Mouse (Mus musculus) forebrain, embryonic 16.5 days (tissue): ENCODE measurements around the gene Dglucy. TPM values are rescaled to one million over a fixed set of nuclear protein-coding genes. Genes with fewer than 3 reads are reported as not detected.
A peak's percentile ranks its signal among the peaks of the same experiment; 100 is the strongest.
"Not testable (repeated sequence)": the region's sequence is repeated elsewhere in the genome, so short reads cannot be mapped to it uniquely, and the experiment has no call there.

Experiments
- ATAC-seq: fragments of 200-750 bp; cut with Nextera tagmentation; 2 replicates; pipeline ENCODE4 v1.8.0; 2017; ENCODE audit warnings: mild to moderate bottlenecking, moderate library complexity
- H3K27ac ChIP-seq: fragments of 300-500 bp; sonication (generic); 2 replicates; pipeline ENCODE4 v1.5.1; 2014; ENCODE audit warnings: low read length, control low read depth
- H3K27me3 ChIP-seq: fragments of 300-500 bp; sonication (generic); replicated peaks from 2 replicates; pipeline ENCODE4 v1.6.1; 2014; ENCODE audit warnings: low read length; ENCODE audit not compliant: control insufficient read depth, insufficient read depth
- H3K36me3 ChIP-seq: fragments of 300-500 bp; sonication (generic); 2 replicates; pipeline ENCODE4 v1.6.1; 2014; ENCODE audit not compliant: control insufficient read depth, insufficient read depth
- H3K4me1 ChIP-seq: fragments of 300-500 bp; sonication (generic); replicated peaks from 2 replicates; pipeline ENCODE4 v1.6.1; 2014; ENCODE audit warnings: low read length; ENCODE audit not compliant: control insufficient read depth, insufficient read depth
- H3K4me2 ChIP-seq: fragments of 300-500 bp; sonication (generic); 2 replicates; pipeline ENCODE4 v1.6.1; 2014; ENCODE audit warnings: mild to moderate bottlenecking, low read length, control low read depth
- H3K4me3 ChIP-seq: fragments of 300-500 bp; sonication (generic); replicated peaks from 2 replicates; pipeline ENCODE4 v1.5.1; 2014; ENCODE audit warnings: mild to moderate bottlenecking, low read length, control low read depth
- H3K9ac ChIP-seq: fragments of 300-500 bp; sonication (generic); replicated peaks from 2 replicates; pipeline ENCODE4 v1.6.1; 2014; ENCODE audit warnings: low read depth, low read length, control low read depth
- H3K9me3 ChIP-seq: fragments of 300-500 bp; sonication (generic); 2 replicates; pipeline ENCODE4 v1.6.1; 2016; ENCODE audit warnings: low read length; ENCODE audit not compliant: control insufficient read depth
- WGBS: fragments of 180-500 bp; shearing (Covaris S2); extraction: QIAGEN DNeasy Blood & Tissue Kit; methylation state at CpG from one replicate; pipeline ENCODE4 v1.1.7; 2014; 5-methylcytosine and 5-hydroxymethylcytosine counted together
- polyA plus RNA-seq: library from polyadenylated mRNA; unstranded; fragments of >200 nt; fragmentation: Nextera tagmentation; extraction: Ambion mirVana; gene quantifications from 2 replicates; pipeline ENCODE4 v1.2.1, GENCODE M21; 2015

Gene Dglucy
- polyA plus RNA-seq, 1 experiment from 2014 or later: 3.3 TPM

DNA sequence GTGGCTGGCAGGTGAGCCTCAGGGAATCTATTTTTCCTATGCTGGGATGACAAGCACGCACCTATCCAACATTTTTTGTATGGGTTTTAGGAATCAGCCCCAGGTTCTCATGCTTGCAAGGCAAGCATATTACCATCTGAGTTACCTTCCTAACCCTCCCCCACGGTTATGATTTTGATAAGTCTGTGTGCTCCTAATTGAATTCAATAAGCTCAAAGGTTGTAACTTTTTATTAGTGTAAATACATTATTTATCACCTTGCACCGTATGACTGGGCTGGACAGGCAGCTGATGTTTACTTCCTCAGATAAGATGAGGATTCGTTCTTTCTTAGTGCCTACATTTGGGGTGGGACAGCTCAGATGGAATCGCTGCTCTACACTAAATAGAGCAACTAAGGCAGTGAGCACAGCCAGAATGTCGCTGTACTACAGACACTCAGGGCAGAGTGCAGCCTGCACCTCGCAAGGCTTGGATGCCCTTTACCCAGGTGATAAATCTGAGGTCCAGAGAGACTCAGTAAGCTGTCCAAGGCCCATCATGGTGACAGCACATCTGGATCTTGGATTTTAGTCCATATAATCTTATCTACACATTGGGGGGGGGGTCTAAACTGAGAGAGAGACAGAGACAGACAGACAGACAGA lies 16.7 kb downstream of the Dglucy start:
- no peaks in the 10 kb centered on the region for H3K9me3 ChIP-seq
- no peaks in the 10 kb centered on the region for H3K4me1 ChIP-seq
- no peak overlapping the region for H3K4me2 ChIP-seq
- no peaks in the 10 kb centered on the region for H3K36me3 ChIP-seq
- no peak overlapping the region for H3K27ac ChIP-seq
- no peak overlapping the region for H3K4me3 ChIP-seq
- no peak overlapping the region for H3K9ac ChIP-seq
- WGBS: 86% methylated on average over 7 of the region's 7 CpGs
- no peak for ATAC-seq
- no peaks in the 10 kb centered on the region for H3K27me3 ChIP-seq

DNA sequence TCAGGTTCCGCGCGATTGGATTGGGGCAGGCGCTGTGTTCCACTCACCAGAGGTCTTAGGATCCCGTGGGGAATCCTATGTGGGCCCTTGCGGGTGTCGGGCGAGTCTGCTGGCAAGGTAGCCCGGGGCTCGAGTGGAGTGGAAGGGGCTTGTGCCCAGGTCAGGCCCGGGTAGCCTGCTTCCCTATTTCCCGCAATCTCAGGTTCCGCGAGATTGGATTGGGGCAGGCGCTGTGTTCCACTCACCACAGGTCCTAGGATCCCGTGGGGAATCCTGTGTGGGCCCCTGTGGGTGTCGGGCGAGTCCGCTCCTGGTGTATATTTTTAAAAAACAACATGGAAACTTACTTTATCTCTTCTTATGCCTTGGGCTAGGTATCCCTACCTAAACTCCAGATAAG lies 24.5 kb downstream of the Dglucy start:
- not testable (repeated sequence) for H3K27me3 ChIP-seq, H3K4me1 ChIP-seq, H3K9ac ChIP-seq, H3K9me3 ChIP-seq, H3K4me3 ChIP-seq, ATAC-seq, H3K36me3 ChIP-seq, H3K4me2 ChIP-seq, H3K27ac ChIP-seq
- WGBS: 93% methylated on average over 19 of the region's 19 CpGs

DNA sequence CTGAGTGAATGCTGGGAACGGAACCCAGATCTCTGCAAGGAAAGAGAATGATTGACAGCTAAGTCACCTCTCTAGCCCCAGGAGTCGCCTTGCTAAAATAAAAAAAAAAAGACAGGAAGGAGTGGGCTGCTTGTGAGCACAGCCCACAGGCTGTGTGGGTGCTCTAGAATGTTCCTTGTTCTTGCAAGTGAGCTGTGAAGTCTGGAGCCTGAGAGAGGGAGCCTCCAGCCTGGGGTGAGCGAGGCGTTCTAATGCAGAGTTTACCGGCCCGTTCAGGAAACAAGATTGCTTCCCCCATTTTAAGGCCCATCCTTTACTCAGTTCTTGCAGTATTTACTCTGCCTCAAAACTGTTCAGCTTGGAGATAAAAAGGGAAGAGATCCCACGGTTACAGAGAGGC lies 28.4 kb downstream of the Dglucy start:
- WGBS: 92% methylated on average over 7 of the region's 7 CpGs
- no peaks in the 10 kb centered on the region for H3K27me3 ChIP-seq
- H3K36me3 ChIP-seq: no peaks in the 10 kb centered on the region
- H3K9me3 ChIP-seq: no peaks in the 10 kb centered on the region
- 0 out of 2 replicates have a peak, but pooled peaks cover 5% of the 10 kb centered on the region for H3K4me1 ChIP-seq
- ATAC-seq: no peak
- H3K4me2 ChIP-seq: no peak overlapping the region
- H3K27ac ChIP-seq: no peak overlapping the region
- H3K4me3 ChIP-seq: no peak overlapping the region
- H3K9ac ChIP-seq: no peak overlapping the region

DNA sequence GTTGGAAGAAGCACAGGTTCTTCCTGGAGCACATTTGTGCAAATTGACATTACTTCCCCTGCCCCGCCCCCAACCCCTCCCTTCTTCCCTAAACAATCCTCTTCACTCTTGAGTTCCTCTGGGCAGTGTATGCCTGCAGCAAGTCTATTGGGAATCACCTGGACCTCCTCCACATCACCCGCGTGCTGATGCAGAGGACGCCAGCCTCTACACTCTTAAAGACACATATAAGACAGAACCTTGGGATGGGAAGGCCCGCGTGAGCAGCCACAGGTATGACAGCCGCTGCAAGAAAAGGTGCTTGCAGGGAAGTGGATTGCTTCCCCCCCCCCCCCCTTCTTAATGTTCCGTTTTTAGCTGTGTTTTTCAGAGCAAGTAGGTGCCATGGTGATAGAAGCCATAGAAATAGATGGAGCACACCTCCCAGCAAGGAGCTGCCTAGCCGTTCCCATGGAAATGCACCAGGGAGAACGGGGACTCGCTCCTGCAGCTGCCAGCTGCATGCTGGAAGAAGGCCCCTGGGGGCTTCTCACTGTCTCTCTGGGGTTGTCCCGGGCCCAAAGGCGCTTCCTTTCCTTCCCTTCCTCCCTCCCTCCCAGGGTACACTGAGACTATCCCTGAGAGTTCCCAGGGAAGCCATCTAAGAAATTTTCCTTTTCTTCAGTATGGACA lies 29.9 kb downstream of the Dglucy start:
- no peaks in the 10 kb centered on the region for H3K27me3 ChIP-seq
- no peak overlapping the region; the same call in 1 of the 2 replicates for H3K9ac ChIP-seq
- no peak overlapping the region for H3K4me2 ChIP-seq
- H3K4me3 ChIP-seq: no peak overlapping the region
- 45% methylated on average over 13 of the region's 13 CpGs for WGBS
- no peaks in the 10 kb centered on the region for H3K36me3 ChIP-seq
- ATAC-seq: peak; percentile 87
- H3K4me1 ChIP-seq: 0 out of 2 replicates have a peak, but pooled peaks cover 5% of the 10 kb centered on the region
- peak overlapping the region; percentile 31 for H3K27ac ChIP-seq
- no peaks in the 10 kb centered on the region for H3K9me3 ChIP-seq

DNA sequence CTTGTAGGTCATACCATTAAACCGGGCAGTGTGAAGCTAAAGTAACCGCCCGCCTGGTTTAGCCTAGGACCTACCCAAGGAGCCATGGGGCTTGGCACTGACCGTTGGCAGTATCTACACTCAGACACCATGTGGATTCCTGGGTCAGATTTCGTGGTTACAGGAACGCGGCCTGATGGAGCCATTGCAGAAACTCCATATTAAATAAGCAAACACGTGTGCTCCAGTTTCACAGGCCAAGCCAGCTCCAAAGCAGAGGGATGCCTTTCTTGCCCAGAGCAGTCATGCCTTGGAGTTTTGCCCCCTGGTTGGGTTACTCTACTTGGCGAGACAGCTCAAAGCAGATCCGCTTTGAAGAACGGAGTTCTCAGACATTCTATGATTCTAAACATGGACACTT lies 31.7 kb downstream of the Dglucy start:
- ATAC-seq: no peak
- Histone ChIP-seq H3K27ac (no peak overlapping the region), H3K9ac (no peak overlapping the region), H3K4me3 (no peak overlapping the region), H3K27me3 (no peaks in the 10 kb centered on the region), H3K4me2 (no peak overlapping the region), H3K4me1 (0 out of 2 replicates have a peak, but pooled peaks cover 5% of the 10 kb centered on the region), H3K36me3 (no peaks in the 10 kb centered on the region), H3K9me3 (no peaks in the 10 kb centered on the region)
- WGBS: 95% methylated on average over 11 of the region's 11 CpGs

DNA sequence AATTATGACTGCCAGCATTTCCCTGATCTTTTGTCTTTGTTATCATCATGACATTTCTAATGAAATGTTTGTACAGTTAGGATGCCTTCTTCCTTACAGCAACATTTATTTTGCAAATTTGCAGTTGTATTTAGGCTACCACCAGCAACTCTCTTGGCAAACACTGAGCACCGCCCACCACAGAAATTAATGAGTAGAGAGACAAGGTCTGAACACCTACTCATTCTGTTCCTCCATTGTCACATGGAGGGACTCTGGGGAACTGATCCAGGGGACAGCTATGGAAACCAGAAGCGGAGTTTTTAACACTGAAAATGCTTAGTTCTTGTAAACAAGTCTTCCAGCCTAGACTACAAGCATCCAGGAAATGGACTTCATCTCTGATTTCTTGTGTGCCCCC lies 35.0 kb downstream of the Dglucy start:
- H3K4me1 ChIP-seq: 0 out of 2 replicates have a peak, but pooled peaks cover 2% of the 10 kb centered on the region
- H3K27ac ChIP-seq: no peak overlapping the region
- H3K36me3 ChIP-seq: no peaks in the 10 kb centered on the region
- no peak for ATAC-seq
- no peaks in the 10 kb centered on the region for H3K27me3 ChIP-seq
- no peak overlapping the region for H3K4me3 ChIP-seq
- no peak overlapping the region for H3K9ac ChIP-seq
- WGBS: 88% methylated on average over 2 of the region's 2 CpGs
- no peak overlapping the region for H3K4me2 ChIP-seq
- no peaks in the 10 kb centered on the region for H3K9me3 ChIP-seq

DNA sequence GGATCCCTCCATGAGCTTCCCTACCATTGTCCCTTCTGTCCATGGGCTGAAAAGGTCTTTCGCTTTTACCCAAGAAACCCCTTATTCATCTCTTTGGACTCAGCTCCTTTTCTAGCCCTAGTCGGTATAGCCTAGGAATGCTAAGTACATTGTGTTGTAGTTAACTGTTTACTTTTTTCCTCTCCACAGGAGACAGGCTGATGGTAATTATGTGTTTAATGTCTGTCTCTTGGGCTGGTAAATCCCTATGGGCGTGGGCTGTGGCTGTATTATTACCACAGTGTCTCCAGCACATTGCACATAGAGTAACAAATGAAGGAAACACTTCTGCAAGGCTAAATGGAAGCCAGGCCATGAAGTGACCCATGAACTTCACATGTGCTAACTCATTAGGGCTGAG lies 35.8 kb downstream of the Dglucy start:
- Histone ChIP-seq H3K9me3 (no peaks in the 10 kb centered on the region), H3K27ac (no peak overlapping the region), H3K36me3 (no peaks in the 10 kb centered on the region), H3K9ac (no peak overlapping the region), H3K4me3 (no peak overlapping the region), H3K4me2 (no peak overlapping the region), H3K4me1 (no peaks in the 10 kb centered on the region), H3K27me3 (no peaks in the 10 kb centered on the region)
- WGBS: 74% methylated on average over 3 of the region's 3 CpGs
- ATAC-seq: no peak

DNA sequence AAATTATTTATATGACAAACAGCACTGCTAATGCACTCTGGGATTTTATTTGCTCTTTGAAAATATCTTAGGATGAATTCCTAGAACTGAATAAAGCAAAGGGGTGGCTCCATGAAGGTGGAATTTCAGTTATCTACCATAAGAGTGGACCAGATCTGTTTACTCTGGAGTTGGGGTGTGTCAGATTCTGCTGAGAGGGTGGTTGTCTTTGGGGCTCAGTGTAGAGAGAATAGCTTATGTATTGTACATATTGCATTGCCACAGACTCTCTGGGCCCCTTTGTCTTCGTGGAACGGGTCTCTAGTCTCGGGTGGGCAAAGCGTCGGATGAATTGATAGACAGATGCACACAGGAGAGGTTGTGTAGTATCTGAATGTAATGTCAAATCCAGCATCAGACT lies 38.0 kb downstream of the Dglucy start:
- no peak overlapping the region for H3K4me2 ChIP-seq
- H3K9ac ChIP-seq: no peak overlapping the region
- H3K36me3 ChIP-seq: no peaks in the 10 kb centered on the region
- H3K4me3 ChIP-seq: no peak overlapping the region
- H3K27ac ChIP-seq: no peak overlapping the region
- H3K4me1 ChIP-seq: no peaks in the 10 kb centered on the region
- H3K27me3 ChIP-seq: no peaks in the 10 kb centered on the region
- H3K9me3 ChIP-seq: no peaks in the 10 kb centered on the region
- 85% methylated on average over 5 of the region's 5 CpGs for WGBS
- ATAC-seq: no peak

DNA sequence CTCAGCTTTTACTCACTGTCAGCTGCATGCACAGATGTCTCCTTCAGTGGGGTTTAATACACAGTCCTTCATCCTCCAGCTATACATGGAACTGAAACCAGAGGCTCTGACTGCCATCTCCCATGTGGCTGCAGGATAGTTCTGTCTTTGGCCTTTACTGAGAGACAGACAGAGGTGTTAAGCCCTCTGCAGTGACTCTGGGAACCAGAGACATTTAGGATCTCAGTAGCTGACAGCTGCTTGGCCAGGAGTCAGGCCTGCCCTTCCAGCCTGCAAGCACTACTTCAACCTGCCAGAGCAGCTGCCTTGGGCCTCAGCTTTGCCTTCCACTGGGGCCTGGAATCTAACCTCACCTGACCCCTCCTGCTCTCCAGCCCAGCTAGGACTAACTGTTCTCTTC lies 41.1 kb downstream of the Dglucy start:
- Histone ChIP-seq H3K9me3 (no peaks in the 10 kb centered on the region), H3K36me3 (no peaks in the 10 kb centered on the region), H3K4me3 (no peak overlapping the region), H3K4me1 (no peaks in the 10 kb centered on the region), H3K4me2 (no peak overlapping the region), H3K9ac (no peak overlapping the region), H3K27ac (no peak overlapping the region), H3K27me3 (no peaks in the 10 kb centered on the region)
- no peak for ATAC-seq
